Mouse (Mus musculus) Muller cell, postnatal 12 days (primary cell): ENCODE data around the gene Angptl7.
A peak's percentile ranks its signal among the peaks of the same experiment; 100 is the strongest.

Experiments used
- DNase-seq: peaks from one replicate; pipeline ENCODE4 v3.0.0-alpha.2; 2015; ENCODE audit errors: inconsistent ontology term

Gene Angptl7

GRCm38 (mm10) chr4:148455477-148456025 lies 44.7 kb downstream of the Angptl7 start:
- DNase-seq = no peak

DNA sequence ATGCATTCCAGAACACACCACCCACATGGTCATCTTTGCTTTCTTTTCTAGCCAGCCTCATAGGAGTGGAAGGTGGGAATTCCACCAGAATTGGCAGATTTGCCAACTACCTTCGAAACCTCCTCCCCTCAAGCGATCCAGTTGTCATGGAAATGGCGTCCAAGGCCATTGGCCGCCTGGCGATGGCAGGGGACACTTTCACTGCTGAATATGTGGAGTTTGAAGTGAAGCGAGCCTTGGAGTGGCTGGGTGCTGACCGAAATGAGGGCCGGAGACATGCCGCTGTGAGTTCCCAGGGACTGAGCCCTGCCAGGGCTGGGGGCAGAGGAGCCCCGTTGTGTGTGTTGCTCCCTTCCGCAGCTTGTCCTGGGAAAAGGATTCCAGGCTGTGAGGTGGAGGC lies 46.6 kb downstream of the Angptl7 start:
- DNase-seq = no peak

DNA sequence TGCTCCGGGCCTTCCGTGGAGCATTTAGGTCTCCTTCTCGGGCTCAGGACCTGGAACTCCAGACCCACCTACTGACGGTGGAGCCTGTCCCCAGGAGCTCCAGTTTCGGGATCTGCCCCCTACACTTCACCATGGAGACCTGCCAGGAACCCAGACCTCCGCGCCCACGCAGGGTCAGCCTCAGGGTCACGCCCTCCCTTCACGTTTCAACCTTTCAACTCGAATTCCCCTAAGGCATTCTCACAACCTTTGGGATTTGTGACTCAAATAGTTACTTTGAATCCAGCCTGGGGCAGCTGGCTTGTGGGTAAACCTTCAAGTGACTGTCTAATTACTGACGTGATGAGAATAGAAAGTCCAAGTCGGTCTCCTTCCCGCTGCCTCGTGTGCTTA lies 51.4 kb downstream of the Angptl7 start:
- peak; percentile 60 for DNase-seq

- peak; percentile 99 for DNase-seq
Measured at GRCm38 (mm10) chr4:148448179-148448852, 51.9 kb downstream of the Angptl7 start, which contains the start of gene Mtor. Gene Mtor (plus strand): TSS chr4:148448611.
